Mouse (Mus musculus) frontal cortex, postnatal 25 days (tissue): Measurements from ENCODE around the gene Cep41.

Experiments used
- DNase-seq, 2 experiments: peaks; one replicate each; pipeline ENCODE4 v3.0.0; 2022; ENCODE audit warnings: low spot score in 2 of 2

The Cep41 gene

DNA sequence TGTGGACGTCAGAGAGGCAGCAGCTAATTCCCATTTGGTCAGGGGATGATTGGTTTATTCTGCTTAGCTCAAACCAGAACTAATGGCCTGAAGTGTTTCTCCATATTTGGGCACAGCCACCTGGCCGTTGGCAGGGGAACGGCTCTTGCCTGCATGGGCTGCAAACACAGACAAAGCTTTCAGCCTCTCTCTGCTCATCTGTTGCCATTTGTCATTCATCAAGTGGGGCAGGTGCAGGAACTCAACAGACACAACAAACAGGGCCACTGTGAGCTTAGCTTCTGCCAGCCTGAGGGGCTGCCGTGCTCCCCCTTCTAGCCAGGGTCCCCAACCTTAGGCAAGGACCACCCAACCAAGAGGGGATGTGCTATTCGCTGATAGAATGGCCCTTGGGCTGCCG lies 65.4 kb downstream of the Cep41 start:
- no peak for DNase-seq

DNA sequence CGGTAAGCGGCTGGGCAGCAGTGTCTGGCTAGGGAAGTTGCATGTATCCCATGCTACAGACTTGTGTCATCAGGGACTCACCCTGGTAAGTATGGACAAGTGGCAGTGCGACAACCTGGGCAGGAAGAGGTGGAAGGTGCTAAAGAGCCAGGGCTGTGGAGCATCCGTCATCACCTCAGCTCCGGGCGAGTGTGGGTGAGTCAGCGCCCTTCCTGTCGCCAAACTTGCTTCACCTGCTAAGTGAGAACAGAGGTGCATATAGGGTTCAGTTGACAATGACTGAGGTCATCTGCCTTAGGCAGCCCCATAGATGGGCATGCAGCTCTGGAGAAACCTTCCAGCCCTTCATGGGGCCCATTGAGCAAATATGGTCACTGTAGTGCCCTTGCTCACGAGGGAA lies 68.8 kb downstream of the Cep41 start:
- no peak for DNase-seq

DNA sequence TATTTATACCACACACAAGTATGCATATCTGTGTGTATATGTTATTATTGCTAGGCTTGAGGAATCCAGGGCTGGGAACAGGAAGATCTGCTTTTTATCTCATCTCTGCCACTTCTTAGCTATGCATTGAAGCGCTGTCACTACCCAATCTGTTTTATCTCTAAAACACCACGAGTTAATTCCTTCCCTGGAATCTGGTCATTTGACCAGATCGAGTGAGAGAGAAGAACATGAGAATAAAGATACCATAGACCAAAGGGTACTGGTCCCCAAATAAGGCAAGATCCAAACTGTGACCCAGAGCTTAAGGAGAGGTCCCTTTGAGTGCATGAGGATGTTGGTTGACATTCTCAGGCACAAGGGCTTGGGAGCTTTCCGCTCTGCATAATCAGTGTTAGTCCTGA lies 71.6 kb downstream of the Cep41 start:
- DNase-seq: no peak

DNA sequence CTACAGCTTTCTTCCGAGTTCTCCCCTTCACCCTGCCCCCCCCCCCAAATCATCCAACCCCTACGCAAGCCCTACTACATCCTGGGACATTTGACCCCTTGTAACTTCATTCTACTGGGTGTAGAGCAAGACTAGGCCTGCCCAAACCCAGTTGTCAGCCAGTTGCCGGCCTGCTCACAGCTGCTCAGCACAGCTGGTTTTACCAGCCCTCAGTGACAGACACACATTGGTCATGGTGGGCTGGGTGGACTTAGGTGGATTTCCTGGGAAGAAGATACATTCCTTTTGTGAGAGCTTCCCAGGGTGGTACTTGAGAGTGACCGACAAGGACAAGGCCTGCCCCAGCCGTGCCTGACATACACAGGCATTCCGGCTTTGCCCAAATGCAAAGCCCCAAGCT lies 72.6 kb downstream of the Cep41 start:
- DNase-seq: no peak

DNA sequence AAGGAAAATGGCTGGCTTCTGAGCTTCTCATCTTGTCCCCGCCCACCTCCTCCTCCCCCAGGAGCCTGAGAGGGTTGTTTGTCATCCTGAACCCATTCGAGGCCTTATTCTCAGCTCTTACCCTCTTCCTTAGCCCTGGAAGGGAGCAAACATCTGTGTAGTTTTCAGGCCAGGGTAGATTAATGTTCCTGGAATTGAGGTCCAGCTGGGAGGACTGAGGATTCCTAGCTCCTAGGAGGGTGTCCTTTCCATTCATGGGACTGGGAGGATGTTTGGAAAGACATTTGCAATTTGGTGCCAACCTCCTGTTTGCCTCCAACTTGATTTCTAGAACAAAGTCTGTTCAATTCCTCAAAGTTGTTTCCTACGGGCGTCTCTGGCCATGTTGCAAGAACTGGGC lies 73.0 kb downstream of the Cep41 start:
- no peak for DNase-seq

DNA sequence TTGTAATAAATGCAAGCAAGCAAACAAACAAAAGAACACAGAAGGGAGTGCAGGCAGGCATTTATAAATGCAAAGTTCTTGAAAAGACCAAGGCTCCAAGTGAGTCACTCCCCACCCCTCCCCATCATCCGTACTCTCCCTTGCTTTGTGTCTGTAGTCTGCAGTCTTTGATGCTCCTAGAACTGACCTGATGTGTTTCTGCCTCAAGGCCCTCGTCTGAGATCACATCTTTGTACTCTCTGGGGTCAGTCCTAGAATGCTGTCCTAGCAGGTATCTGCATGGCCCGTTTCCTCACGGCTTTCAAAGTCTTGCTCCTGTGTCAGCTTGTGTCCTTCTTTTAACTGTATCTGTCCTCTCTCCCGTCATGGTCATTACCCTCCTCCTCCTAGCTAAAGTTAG lies 73.9 kb downstream of the Cep41 start:
- DNase-seq: no peak

DNA sequence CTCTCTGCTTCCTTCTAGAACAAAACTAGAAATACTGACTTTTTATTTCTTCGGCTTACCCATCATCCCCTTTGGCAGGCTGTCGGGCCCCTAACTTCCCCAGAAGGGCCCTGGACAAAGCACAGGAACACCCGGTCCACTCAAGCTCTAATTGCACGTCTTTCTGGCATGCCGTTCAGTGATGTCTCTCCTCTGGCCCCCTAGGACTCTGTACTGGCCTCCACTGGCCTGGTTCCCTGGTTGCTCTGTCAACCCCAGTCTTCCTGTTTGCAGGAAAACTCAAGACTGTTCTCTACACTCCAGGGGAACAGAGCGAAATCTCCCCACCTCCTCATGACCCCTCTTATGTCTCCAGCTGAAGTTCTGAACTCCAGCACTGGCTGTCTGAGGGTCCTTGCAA lies 74.8 kb downstream of the Cep41 start:
- DNase-seq: no peak

DNA sequence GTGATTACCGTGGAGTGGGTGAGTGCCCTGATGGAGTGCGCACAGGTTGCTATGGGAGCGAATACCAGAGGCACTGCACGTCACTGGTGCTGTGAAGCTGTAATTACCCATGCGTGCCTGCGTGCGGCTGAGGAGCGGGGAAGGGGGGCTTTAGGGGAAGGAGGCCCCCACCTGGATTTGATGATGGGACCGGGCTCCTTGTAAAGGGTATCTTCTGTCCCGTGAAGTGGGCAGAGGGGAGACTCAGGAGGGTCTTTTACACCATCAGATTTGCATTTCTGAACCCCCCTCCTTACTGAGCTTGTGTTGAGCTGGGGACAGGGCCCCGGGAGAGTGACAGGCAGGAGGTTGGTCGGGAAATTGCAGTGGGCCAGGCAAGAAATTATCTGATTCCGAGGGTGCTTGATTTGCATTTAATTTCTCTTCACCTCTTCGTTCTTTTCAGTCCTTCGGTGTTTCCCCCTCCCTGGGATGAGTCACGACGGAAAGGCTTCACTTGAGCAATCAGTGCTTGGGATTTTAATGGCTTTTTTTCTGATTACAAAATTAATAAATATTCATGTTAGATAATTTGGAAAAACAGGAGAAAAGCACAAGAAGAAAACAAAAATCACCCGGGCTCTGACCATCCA lies 75.5 kb downstream of the Cep41 start:
- peak in 1 of 2 experiments; percentile 40 for DNase-seq

DNA sequence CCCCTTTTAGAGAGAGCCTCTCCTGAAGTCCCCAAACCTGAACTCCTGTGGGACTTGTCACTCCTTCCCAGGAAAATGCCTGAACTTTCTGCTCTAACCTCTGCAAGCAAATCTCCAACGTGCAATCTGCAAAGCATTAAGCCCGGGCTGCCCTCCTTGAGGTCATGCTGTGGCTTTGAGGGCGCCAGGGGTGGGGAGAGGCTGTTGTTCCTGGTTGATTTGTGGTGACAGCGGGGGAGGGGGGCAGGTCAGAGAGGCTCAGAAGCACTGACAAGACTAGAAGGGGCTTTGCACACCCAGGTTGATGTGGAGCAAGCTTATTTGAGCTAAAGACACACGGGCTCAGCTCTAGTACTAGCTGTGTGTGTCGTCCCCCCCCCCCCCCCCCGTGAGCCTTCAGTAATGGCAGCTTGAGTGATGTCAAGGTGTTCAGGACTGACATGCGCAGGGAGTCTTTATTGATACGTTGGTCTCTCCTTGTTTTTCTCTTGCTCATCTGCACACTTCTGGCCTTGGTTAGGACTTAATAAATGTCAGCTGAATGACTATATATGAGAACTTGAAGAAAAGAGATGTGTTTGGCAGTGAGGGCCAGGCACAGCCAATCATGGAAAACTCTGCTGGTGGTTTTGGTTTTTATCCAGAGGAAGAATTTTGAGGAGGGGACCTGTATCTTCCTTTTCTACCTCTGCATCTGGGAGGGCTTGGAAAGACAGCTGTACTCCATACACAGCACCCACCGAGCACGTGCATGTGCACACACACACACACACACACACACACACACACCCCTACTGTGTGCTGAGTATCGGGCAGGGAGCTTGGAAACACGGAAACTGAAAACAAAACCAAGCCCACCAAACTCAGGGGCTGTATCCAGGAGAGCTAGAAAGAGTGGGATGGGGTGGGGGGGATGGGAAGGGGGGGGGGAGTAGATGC lies 76.3 kb downstream of the Cep41 start:
- no peak for DNase-seq

DNA sequence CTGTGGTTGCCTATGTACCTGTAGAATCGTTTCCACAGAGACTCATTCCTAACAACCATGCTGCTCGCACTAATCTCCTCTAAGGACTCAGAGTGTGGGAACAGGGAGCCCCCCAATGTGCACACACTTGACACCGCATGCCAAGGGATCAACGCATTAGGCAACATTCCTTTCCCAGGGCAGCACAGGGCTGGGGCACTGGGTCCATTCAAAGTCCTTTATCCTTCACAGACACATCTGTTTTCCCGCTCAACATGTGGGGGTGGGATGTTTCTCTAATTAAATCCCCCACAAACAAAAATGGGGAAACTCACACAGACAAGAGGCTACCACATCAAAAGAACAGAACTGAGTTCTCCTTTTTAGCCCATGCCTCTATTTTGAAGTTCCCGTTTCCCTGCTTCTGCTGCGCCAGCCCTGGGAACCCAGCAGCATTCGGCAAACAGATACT lies 77.0 kb downstream of the Cep41 start:
- no peak for DNase-seq

DNA sequence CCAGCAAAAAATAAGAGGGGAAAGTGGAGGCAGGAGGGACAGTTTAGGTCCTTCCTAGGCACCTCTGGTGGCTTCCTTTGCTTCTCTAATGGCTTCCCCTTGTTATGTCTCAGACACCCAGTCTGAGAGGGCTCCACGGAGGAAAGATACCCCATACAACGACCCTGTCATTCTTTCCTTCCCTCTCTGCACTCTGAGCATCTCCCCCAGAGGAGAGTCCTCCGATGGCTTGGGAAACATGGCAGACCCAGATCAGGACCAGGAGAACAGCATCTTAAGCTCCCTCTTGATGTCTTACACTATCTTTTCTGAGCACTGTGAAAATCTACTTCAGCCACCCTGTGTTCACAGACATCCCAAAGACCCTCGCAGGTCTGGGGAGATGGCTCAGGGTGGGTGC lies 77.8 kb downstream of the Cep41 start:
- no peak for DNase-seq

DNA sequence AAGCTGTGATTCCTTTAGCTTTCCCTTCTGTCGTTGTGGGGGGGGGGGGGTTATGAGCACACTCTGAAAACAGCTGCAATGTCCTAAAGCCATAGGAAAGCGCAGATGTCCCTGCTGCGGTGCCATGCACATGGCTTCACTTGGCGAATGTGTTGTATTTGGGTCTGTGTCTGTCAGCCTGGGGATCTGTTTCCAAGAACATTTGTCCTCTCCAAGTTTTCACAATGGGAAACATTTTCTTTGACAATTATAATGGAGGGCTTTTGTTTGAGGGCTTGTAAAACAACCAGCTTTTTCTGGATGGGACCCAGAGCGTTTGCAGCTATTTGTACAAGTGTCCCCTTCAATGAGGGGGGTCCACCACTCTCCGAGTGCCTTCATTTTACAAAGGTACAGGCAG lies 79.3 kb downstream of the Cep41 start:
- no peak for DNase-seq

DNA sequence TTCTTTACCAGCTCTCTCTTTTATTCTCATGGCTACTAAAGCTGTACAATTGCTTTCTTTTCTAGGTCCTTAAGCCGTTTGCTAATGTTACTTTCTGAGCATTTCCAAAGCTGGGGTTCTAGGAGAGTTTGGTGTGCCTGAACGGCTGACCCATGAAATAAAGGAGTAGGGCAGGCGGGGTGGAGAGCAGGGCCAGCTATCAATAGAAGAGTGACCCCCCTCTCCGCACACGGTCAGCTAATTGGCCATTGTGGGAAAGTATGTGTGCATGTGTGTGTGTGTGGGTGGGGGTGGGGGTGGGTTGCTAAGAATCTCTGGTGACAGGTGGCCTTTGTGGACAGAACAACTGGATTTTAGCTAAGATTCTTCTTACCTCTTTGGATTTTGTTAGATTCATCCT lies 82.3 kb downstream of the Cep41 start:
- DNase-seq: no peak

DNA sequence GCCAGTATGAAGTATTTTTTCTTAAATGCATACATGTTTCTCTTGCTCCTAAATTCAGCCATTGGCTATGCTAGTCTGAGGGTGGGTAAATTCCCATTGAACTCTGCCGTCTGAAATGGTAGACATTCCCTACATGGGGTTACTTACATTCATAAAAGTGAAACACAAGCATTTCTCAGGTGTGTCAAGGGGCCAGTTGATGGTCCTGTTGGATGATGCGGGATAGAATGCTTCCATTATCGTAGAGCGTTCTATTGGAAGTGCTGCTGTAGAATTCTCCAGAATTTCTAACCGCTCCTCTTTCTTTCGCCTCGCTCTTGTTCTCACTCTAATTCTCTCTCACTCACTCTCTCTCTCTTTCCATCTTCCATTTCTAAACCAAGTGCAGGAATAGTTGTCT lies 82.8 kb downstream of the Cep41 start, which contains the start of gene Cpa5:
Cpa5 (plus strand) TSS at position 301 of the 400 bp plus-strand sequence.
- no peak for DNase-seq

DNA sequence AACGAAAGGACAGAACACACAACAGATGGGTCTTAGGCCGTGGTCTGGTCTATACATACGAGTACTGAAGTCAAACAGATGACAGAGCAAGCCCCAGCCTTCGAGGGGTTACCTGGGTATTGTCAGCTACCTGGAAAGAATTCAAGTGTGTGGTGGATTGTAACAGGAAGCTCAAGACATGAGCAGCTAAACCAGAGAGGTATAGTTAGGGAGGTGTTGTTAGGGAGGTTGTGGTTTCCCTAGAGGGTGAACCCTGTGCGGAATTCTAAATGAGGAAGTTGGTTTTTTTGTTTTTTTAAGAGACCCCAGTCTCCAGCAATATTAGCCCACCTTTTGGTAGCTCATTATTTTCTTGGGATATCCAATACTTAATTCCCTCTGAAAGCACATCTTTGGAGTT lies 87.9 kb downstream of the Cep41 start:
- no peak for DNase-seq

DNA sequence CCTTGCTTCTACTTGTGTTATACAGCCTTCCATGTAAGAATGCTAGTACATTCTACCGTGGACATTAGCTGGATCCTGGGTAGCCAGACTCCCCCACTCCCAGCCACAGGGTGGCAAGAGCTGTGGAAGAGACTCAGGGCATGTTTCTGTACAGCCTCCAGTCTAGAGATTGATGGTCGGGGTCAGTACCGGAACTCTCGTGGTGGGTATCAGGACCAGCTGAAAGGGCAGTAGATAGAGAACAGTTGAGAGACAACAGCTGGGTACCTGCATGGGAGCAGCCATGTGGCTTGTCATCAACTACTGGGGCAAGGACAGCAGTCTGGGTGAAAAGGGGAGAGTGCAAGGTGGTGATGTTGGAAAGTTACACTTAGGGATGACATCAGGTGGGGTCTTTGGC lies 88.4 kb downstream of the Cep41 start:
- no peak for DNase-seq

DNA sequence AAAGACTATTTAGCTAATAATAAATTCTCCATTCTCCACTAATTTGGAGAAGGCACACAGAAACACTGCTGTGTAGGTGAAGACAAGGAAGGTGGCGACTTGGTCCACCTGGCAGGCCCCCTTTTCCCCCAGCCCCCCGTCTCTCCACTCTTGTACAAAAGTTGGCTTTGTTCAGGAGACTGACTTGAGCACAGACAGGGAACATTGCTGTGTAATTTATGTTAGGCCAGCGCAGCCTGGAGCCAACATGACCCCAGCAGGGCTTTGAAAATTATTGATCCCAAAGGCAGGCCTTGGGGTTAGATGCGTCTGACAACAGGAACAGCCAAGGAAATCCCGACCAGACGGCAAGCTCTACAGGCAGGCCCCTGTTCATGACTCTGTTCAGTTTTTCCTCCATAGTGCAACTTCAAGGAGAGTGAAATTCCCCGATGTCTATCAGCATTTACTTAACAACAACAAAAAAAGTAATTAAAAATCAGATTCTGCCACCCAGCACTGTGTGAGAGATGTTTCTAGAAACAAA lies 89.1 kb downstream of the Cep41 start:
- DNase-seq: no peak
